Mouse (Mus musculus): ENCODE data around the gene Trp53i11.

DNA sequence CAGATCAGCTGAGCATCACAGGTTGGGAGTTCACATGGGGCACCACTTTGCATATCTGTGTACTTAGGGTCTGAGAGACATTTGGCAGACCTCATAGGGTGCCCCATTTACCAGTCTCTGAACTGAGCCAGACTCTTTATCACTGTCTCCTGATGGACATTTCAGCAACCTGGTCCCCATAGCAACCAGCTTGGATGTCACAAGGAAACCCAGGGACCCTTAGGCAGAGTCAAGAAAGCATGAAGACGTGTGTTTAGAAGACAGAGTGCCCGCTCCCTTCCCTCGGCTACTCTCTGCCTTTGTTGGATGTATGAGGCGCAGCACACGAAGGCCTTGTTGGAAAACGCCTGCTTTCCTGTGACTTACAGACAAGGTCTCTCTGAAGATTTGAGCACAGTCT, 21.1 kb upstream of the Trp53i11 start:
- no peak for TF ChIP-seq CTCF (IDR thresholded peaks at IDR 0.05; ENCODE audit: borderline replicate concordance, extremely low read depth, insufficient read depth, insufficient read length)
- TF ChIP-seq POLR2A (IDR thresholded peaks at IDR 0.05; ENCODE audit: borderline replicate concordance, extremely low read depth, insufficient read depth, insufficient read length, poor library complexity, severe bottlenecking), result no peak
